Mouse (Mus musculus) small intestine, adult 2 months (tissue): ENCODE results near the gene Col13a1. TPM values are rescaled to one million over a fixed set of nuclear protein-coding genes. Genes with fewer than 3 reads are reported as not detected.

Experiments
- H3K27ac ChIP-seq: fragments of 200-500 bp; 2 replicates; pipeline ENCODE4 v1.5.1; 2012; ENCODE audit warnings: low read depth, low read length, control low read depth, inconsistent platforms; ENCODE audit not compliant: insufficient read depth
- H3K27me3 ChIP-seq: fragments of 200-500 bp; 2 replicates; pipeline ENCODE4 v1.6.1; 2012; ENCODE audit warnings: mild to moderate bottlenecking, moderate library complexity, low read length, inconsistent platforms; ENCODE audit not compliant: control insufficient read depth, insufficient read depth
- H3K36me3 ChIP-seq: fragments of 200-500 bp; 2 replicates; pipeline ENCODE4 v1.6.1; 2012; ENCODE audit warnings: mild to moderate bottlenecking, low read length, control low read depth, inconsistent platforms; ENCODE audit not compliant: control insufficient read depth, insufficient read depth
- H3K4me1 ChIP-seq: fragments of 200-500 bp; 2 replicates; pipeline ENCODE4 v1.6.1; 2012; ENCODE audit warnings: low read length, inconsistent platforms, mixed read lengths; ENCODE audit not compliant: control insufficient read depth, insufficient read depth, insufficient read length
- H3K4me3 ChIP-seq: fragments of 200-500 bp; 2 replicates; pipeline ENCODE4 v1.5.1; 2012; ENCODE audit warnings: low read depth, mild to moderate bottlenecking, control low read depth, inconsistent platforms, low read length, moderate library complexity
- CTCF ChIP-seq: fragments of 200-500 bp; IDR thresholded peaks from 2 replicates; pipeline ENCODE4 v1.5.1; 2012; ENCODE audit warnings: low read depth, mild to moderate bottlenecking, control low read depth, inconsistent platforms, low read length, moderate library complexity, mixed read lengths; ENCODE audit not compliant: insufficient replicate concordance, insufficient read length; ENCODE audit errors: extremely low read depth
- POLR2A ChIP-seq: fragments of 200-500 bp; IDR thresholded peaks from 2 replicates; pipeline ENCODE4 v1.6.1; 2012; ENCODE audit warnings: low read depth, mild to moderate bottlenecking, control low read depth, inconsistent platforms, low read length, moderate library complexity
- WGBS: fragments of 180-500 bp; shearing (Covaris S2); methylation state at CpG from one replicate; pipeline ENCODE4 v1.1.7; 2018; 5-methylcytosine and 5-hydroxymethylcytosine counted together
- polyA plus RNA-seq: library from polyadenylated mRNA; depleted of rRNA; stranded (reverse); fragments of >200 nt; gene quantifications from 2 replicates; pipeline ENCODE4 v1.2.3, GENCODE M21; 2012

Col13a1 gene
- polyA plus RNA-seq, 1 experiment = 2.1 TPM

DNA sequence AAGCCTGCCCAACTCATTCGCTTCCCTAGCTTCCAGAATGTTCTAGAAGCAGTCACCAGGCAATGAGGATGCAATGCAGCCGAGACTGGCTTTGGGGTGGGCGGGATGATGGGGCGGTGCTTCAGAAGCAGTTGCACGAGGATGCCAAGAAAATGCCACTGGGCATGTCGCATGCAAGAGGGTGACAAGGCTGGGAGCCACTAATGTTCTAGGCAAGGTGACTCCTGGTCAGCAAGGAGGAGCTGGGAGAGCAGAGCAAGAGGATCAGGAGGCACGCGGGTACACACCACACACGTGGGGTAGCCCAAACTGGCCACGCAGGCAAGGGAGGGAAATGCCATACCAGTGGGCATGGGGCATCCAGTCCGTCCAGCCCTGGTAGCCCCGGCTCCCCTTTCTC is 136.6 kb downstream of the Col13a1 start:
- H3K27ac ChIP-seq = no peak overlapping the region
- 74% methylated on average over 12 of the region's 12 CpGs for WGBS
- peaks cover 2% of the 10 kb centered on the region; the same call in 1 of the 2 replicates for H3K4me1 ChIP-seq
- no peak overlapping the region for H3K4me3 ChIP-seq
- no peaks in the 10 kb centered on the region for H3K36me3 ChIP-seq
- no peaks in the 10 kb centered on the region for H3K27me3 ChIP-seq
- TF ChIP-seq POLR2A (no peak), CTCF (no peak)

DNA sequence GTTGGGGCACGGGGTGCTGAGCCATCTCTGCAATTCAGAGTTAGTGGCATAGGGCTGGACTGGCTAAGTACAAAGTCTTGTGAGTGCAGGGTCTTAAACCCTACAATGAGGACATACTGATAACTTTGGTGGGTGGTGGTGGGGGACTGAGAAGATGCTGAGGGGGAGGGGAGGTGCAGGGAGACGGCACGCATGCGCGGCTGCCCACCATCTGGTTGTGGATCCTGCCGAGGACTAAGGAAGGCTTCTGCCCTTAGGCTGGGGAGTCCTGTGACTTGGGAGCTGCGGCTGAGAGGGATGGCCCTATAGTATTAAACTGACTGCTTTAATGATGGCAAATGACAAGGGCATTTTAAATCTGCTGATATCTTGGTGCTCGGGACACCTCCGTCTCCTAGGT is 139.6 kb downstream of the Col13a1 start:
- no peak overlapping the region for H3K4me3 ChIP-seq

DNA sequence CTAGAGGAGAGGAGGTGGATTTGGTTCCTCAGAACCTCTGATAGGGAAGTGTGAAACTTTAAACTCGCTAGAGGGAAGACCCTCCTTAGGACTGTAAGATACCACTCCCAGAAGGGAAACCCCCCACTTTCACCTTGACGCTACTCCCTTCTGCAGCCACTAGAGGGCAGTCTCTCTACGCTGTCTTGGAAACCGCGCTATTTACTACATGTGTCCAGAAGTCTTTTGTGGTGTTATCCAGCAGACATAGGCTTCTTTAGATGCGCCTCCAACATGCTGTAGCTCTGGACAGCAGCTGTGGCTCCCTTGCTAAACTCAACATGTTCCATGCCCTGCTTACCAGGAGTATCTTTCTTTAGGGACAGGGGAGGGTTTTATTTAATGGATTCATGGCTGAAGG is 140.1 kb downstream of the Col13a1 start:
- Histone ChIP-seq H3K27me3 (no peaks in the 10 kb centered on the region), H3K36me3 (no peaks in the 10 kb centered on the region), H3K27ac (no peak overlapping the region), H3K4me3 (no peak overlapping the region), H3K4me1 (no peaks in the 10 kb centered on the region)
- no peak for TF ChIP-seq POLR2A
- TF ChIP-seq CTCF = peak; percentile 93; the same call in 1 of the 2 replicates
- 4% methylated on average over 6 of the region's 6 CpGs for WGBS

More for the DNA sequence above, 139.6 kb downstream of the Col13a1 start:
- Histone ChIP-seq H3K27ac (no peak overlapping the region), H3K4me1 (no peaks in the 10 kb centered on the region), H3K27me3 (no peaks in the 10 kb centered on the region), H3K36me3 (no peaks in the 10 kb centered on the region)
- TF ChIP-seq POLR2A (no peak), CTCF (no peak)
- 82% methylated on average over 9 of the region's 9 CpGs for WGBS

- Histone ChIP-seq H3K27me3 (no peaks in the 10 kb centered on the region), H3K36me3 (no peaks in the 10 kb centered on the region), H3K4me1 (no peaks in the 10 kb centered on the region), H3K27ac (no peak overlapping the region), H3K4me3 (no peak overlapping the region)
- TF ChIP-seq POLR2A (no peak), CTCF (no peak)
- WGBS = 68% methylated on average over 8 of the region's 8 CpGs
Measured at GRCm38 (mm10) chr10:61837286-61837685, 141.6 kb downstream of the Col13a1 start.

DNA sequence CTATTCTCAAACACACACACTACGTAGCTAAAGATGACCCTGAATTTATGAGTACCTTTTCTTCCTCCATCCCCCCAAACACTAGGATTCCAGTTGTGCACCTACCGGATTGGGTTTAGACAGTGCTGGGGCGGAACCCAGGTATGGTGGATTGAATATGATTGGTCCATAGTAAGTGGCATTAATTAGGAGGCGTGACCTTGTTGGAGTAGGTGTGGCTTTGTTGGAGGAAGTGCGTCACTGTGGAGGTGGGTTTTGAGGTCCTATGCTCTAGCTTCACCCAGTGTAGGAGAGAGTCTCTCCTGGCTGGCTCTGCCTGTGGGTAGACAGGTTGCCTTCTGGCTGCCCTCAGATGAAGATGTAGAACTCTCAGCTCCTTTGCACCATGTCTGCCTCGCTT is 144.6 kb downstream of the Col13a1 start:
- H3K27ac ChIP-seq = no peak overlapping the region
- H3K36me3 ChIP-seq = no peaks in the 10 kb centered on the region
- TF ChIP-seq POLR2A (no peak), CTCF (no peak)
- WGBS = 94% methylated on average over 6 of the region's 6 CpGs
- H3K4me3 ChIP-seq = no peak overlapping the region
- no peaks in the 10 kb centered on the region for H3K27me3 ChIP-seq
- H3K4me1 ChIP-seq = no peaks in the 10 kb centered on the region

GRCm38 (mm10) chr10:61832713-61833112 is 146.2 kb downstream of the Col13a1 start:
- WGBS = 76% methylated on average over 11 of the region's 11 CpGs
- Histone ChIP-seq H3K27ac (no peak overlapping the region), H3K36me3 (no peaks in the 10 kb centered on the region), H3K4me1 (no peaks in the 10 kb centered on the region), H3K27me3 (no peaks in the 10 kb centered on the region), H3K4me3 (no peak overlapping the region)
- TF ChIP-seq POLR2A (no peak), CTCF (no peak)

- Histone ChIP-seq H3K27ac (no peak overlapping the region), H3K27me3 (no peaks in the 10 kb centered on the region), H3K36me3 (no peaks in the 10 kb centered on the region), H3K4me1 (no peaks in the 10 kb centered on the region), H3K4me3 (no peak overlapping the region)
- TF ChIP-seq CTCF (no peak), POLR2A (no peak)
- WGBS = 95% methylated on average over 6 of the region's 6 CpGs
Measured at GRCm38 (mm10) chr10:61831741-61832140, 147.2 kb downstream of the Col13a1 start.

DNA sequence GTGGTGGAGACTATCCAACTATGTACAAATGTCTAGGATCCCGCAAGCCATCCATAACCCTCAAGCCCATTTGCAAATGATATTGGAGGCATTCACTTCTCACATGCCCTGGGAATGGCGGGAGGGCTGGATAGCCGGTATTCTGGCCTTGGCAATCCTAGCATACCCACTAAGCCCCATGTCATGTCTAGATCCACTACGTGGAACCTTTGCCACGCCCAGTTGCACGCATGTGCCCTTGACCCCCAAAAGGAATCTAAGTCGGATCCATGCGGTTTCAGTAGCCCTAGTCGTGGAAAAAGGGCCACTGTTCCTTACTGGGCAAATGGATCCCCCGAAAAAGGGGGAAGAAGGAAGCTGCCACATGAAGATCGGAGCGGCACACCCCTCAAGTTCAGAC is 147.7 kb downstream of the Col13a1 start:
- no peaks in the 10 kb centered on the region for H3K27me3 ChIP-seq
- 70% methylated on average over 12 of the region's 12 CpGs for WGBS
- H3K4me1 ChIP-seq = no peaks in the 10 kb centered on the region
- TF ChIP-seq POLR2A = no peak
- TF ChIP-seq CTCF = no peak
- no peak overlapping the region for H3K4me3 ChIP-seq
- H3K36me3 ChIP-seq = no peaks in the 10 kb centered on the region
- H3K27ac ChIP-seq = no peak overlapping the region
